Mouse (Mus musculus): Measurements from ENCODE around the gene Fam186b. TPM values are rescaled to one million over a fixed set of nuclear protein-coding genes. Genes with fewer than 3 reads are reported as not detected.

Fam186b gene
- polyA plus RNA-seq, 1 experiment = 0.06 TPM

GRCm38 (mm10) chr15:99318861-99319410 lies 23.2 kb upstream of the Fam186b start:
- H3K4me3 ChIP-seq = no peak overlapping the region

GRCm38 (mm10) chr15:99318071-99318470 lies 22.4 kb upstream of the Fam186b start:
- peak; percentile 6 for TF ChIP-seq POLR2A (IDR thresholded peaks at IDR 0.05; ENCODE audit: insufficient read length, low read depth)
- TF ChIP-seq SRF (IDR thresholded peaks at IDR 0.05; ENCODE audit: control insufficient read depth, insufficient read length, low read depth) = no peak
- TF ChIP-seq MAX (IDR thresholded peaks at IDR 0.05; ENCODE audit: low read depth) = no peak
- no peak for TF ChIP-seq REST (IDR thresholded peaks at IDR 0.05; ENCODE audit: insufficient read depth, insufficient read length)
- TF ChIP-seq POLR2AphosphoS2 (IDR thresholded peaks at IDR 0.05; ENCODE audit: insufficient read length, low read depth) = peak; percentile 8
- TF ChIP-seq TCF12 (IDR thresholded peaks at IDR 0.05; ENCODE audit: insufficient read depth, poor library complexity, severe bottlenecking) = no peak
- no peak for TF ChIP-seq MYOG (IDR thresholded peaks at IDR 0.05; ENCODE audit: control insufficient read depth in 1 of 3, insufficient read depth in 1 of 3, insufficient read length in 2 of 3, low read depth in 2 of 3)
- TF ChIP-seq MYOD1 (IDR thresholded peaks at IDR 0.05; ENCODE audit: control insufficient read depth in 1 of 3, insufficient read length in 2 of 3, low read depth in 2 of 3) = no peak
- no peak for TF ChIP-seq USF1 (IDR thresholded peaks at IDR 0.05; ENCODE audit: low read depth)
- no peak for TF ChIP-seq CEBPB (IDR thresholded peaks at IDR 0.05; ENCODE audit: insufficient read depth, poor library complexity, severe bottlenecking)
- TF ChIP-seq TCF3 (IDR thresholded peaks at IDR 0.05; ENCODE audit: insufficient read length, low read depth) = no peak
- TF ChIP-seq E2F4 (IDR thresholded peaks at IDR 0.05; ENCODE audit: insufficient read depth) = no peak
- H3ac ChIP-seq (ENCODE audit: control insufficient read depth, insufficient read length) = no peak overlapping the region
- no peak overlapping the region for H3K4me2 ChIP-seq (ENCODE audit: low read depth)
- H3K4me3 ChIP-seq = no peak overlapping the region
- H3K27me3 ChIP-seq (ENCODE audit: control insufficient read depth, insufficient read depth, insufficient read length) = no peaks in the 10 kb centered on the region
- peaks cover 80% of the 10 kb centered on the region for H3K36me3 ChIP-seq (ENCODE audit: control insufficient read depth, insufficient read depth)
- no peaks in the 10 kb centered on the region for H3K79me2 ChIP-seq (ENCODE audit: control insufficient read depth, insufficient read depth)

More at GRCm38 (mm10) chr15:99318861-99319410, 23.2 kb upstream of the Fam186b start:
- TF ChIP-seq POLR2A (IDR thresholded peaks at IDR 0.05; ENCODE audit: insufficient read length, low read depth) = peak; percentile 16
- no peak for TF ChIP-seq TCF12 (IDR thresholded peaks at IDR 0.05; ENCODE audit: insufficient read depth, poor library complexity, severe bottlenecking)
- TF ChIP-seq USF1 (IDR thresholded peaks at IDR 0.05; ENCODE audit: low read depth) = no peak
- TF ChIP-seq POLR2AphosphoS2 (IDR thresholded peaks at IDR 0.05; ENCODE audit: insufficient read length, low read depth) = peak; percentile 45
- H3K4me2 ChIP-seq (ENCODE audit: low read depth) = no peak overlapping the region
- H3K79me2 ChIP-seq (ENCODE audit: control insufficient read depth, insufficient read depth) = no peaks in the 10 kb centered on the region
- peaks cover 81% of the 10 kb centered on the region for H3K36me3 ChIP-seq (ENCODE audit: control insufficient read depth, insufficient read depth)
- H3K27me3 ChIP-seq (ENCODE audit: control insufficient read depth, insufficient read depth, insufficient read length) = no peaks in the 10 kb centered on the region
- H3ac ChIP-seq (ENCODE audit: control insufficient read depth, insufficient read length) = no peak overlapping the region

GRCm38 (mm10) chr15:99317267-99317651 lies 21.6 kb upstream of the Fam186b start:
- H3ac ChIP-seq (ENCODE audit: control insufficient read depth, insufficient read length) = no peak overlapping the region
- no peak for TF ChIP-seq MYOG (IDR thresholded peaks at IDR 0.05; ENCODE audit: control insufficient read depth in 1 of 3, insufficient read depth in 1 of 3, insufficient read length in 2 of 3, low read depth in 2 of 3)
- TF ChIP-seq E2F4 (IDR thresholded peaks at IDR 0.05; ENCODE audit: insufficient read depth) = no peak
- no peak for TF ChIP-seq MYOD1 (IDR thresholded peaks at IDR 0.05; ENCODE audit: control insufficient read depth in 1 of 3, insufficient read length in 2 of 3, low read depth in 2 of 3)
- TF ChIP-seq REST (IDR thresholded peaks at IDR 0.05; ENCODE audit: insufficient read depth, insufficient read length) = no peak
- TF ChIP-seq TCF12 (IDR thresholded peaks at IDR 0.05; ENCODE audit: insufficient read depth, poor library complexity, severe bottlenecking) = no peak
- no peak for TF ChIP-seq POLR2AphosphoS2 (IDR thresholded peaks at IDR 0.05; ENCODE audit: insufficient read length, low read depth)
- TF ChIP-seq POLR2A (IDR thresholded peaks at IDR 0.05; ENCODE audit: insufficient read length, low read depth) = no peak
- no peak for TF ChIP-seq SRF (IDR thresholded peaks at IDR 0.05; ENCODE audit: control insufficient read depth, insufficient read length, low read depth)
- no peak for TF ChIP-seq CEBPB (IDR thresholded peaks at IDR 0.05; ENCODE audit: insufficient read depth, poor library complexity, severe bottlenecking)
- no peaks in the 10 kb centered on the region for H3K27me3 ChIP-seq (ENCODE audit: control insufficient read depth, insufficient read depth, insufficient read length)
- H3K4me2 ChIP-seq (ENCODE audit: low read depth) = no peak overlapping the region
- H3K36me3 ChIP-seq (ENCODE audit: control insufficient read depth, insufficient read depth) = peaks cover 77% of the 10 kb centered on the region
- no peaks in the 10 kb centered on the region for H3K79me2 ChIP-seq (ENCODE audit: control insufficient read depth, insufficient read depth)
- no peak overlapping the region for H3K4me3 ChIP-seq

- TF ChIP-seq REST (IDR thresholded peaks at IDR 0.05; ENCODE audit: insufficient read depth, insufficient read length) (no peak), POLR2AphosphoS2 (IDR thresholded peaks at IDR 0.05; ENCODE audit: insufficient read length, low read depth) (peak; percentile 70), TCF12 (IDR thresholded peaks at IDR 0.05; ENCODE audit: insufficient read depth, poor library complexity, severe bottlenecking) (no peak), POLR2A (IDR thresholded peaks at IDR 0.05; ENCODE audit: insufficient read length, low read depth) (peak; percentile 39), MYOD1 (IDR thresholded peaks at IDR 0.05; ENCODE audit: control insufficient read depth in 1 of 3, insufficient read length in 2 of 3, low read depth in 2 of 3) (no peak)
- Histone ChIP-seq H3K4me3 (no peak overlapping the region), H3K27me3 (ENCODE audit: control insufficient read depth, insufficient read depth, insufficient read length) (no peaks in the 10 kb centered on the region), H3K36me3 (ENCODE audit: control insufficient read depth, insufficient read depth) (peaks cover 77% of the 10 kb centered on the region), H3ac (ENCODE audit: control insufficient read depth, insufficient read length) (no peak overlapping the region), H3K79me2 (ENCODE audit: control insufficient read depth, insufficient read depth) (no peaks in the 10 kb centered on the region), H3K4me2 (ENCODE audit: low read depth) (no peak overlapping the region)
These were observed 20.9 kb upstream of the Fam186b start for GRCm38 (mm10) chr15:99316314-99317266.

- TF ChIP-seq POLR2A (IDR thresholded peaks at IDR 0.05; ENCODE audit: insufficient read length, low read depth) (no peak), POLR2AphosphoS2 (IDR thresholded peaks at IDR 0.05; ENCODE audit: insufficient read length, low read depth) (peak; percentile 86)
- Histone ChIP-seq H3K36me3 (ENCODE audit: control insufficient read depth, insufficient read depth) (peaks cover 73% of the 10 kb centered on the region), H3K4me2 (ENCODE audit: low read depth) (no peak overlapping the region), H3ac (ENCODE audit: control insufficient read depth, insufficient read length) (no peak overlapping the region), H3K4me3 (no peak overlapping the region), H3K27me3 (ENCODE audit: control insufficient read depth, insufficient read depth, insufficient read length) (no peaks in the 10 kb centered on the region), H3K79me2 (ENCODE audit: control insufficient read depth, insufficient read depth) (no peaks in the 10 kb centered on the region)
These were observed 19.2 kb upstream of the Fam186b start for GRCm38 (mm10) chr15:99314891-99315290.
